Mouse (Mus musculus): Measurements from ENCODE around the gene Clcnka. TPM values are rescaled to one million over a fixed set of nuclear protein-coding genes. Genes with fewer than 3 reads are reported as not detected.

The Clcnka gene
- polyA plus RNA-seq, 1 experiment from 2014 or later = not detected

DNA sequence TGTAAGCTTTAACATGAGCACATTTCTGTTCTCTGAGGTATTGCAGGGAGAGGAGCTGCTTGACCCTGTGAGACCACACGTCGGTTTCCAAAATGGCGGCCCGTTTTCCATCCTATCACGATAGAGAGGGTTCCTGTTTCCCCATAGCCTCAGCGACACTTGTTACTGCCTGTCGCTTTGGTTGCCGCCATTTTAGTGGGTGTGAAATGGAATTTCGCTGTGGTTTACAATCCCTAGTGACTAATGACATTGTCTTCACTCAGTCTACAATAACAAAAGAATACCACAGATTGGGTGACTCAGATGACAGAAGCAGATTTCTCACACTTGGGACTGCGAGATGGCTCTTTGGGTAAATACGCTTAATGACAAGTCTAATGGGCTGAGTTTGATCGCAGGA, 53.3 kb downstream of the Clcnka start:
- Histone ChIP-seq H3K4me1 (replicated peaks) (no peaks in the 10 kb centered on the region), H3K9ac (no peak overlapping the region), H3K36me3 (no peaks in the 10 kb centered on the region), H3K4me2 (no peak overlapping the region), H3K9me3 (replicated peaks) (no peaks in the 10 kb centered on the region), H3K4me3 (replicated peaks) (no peak overlapping the region), H3K27me3 (peaks cover 13% of the 10 kb centered on the region), H3K27ac (no peak overlapping the region)
- no peak for ATAC-seq (ENCODE audit: low read depth)
- WGBS (ENCODE audit: insufficient replicate concordance) = 76% methylated on average over 12 of the region's 12 CpGs
- no peak for DNase-seq

DNA sequence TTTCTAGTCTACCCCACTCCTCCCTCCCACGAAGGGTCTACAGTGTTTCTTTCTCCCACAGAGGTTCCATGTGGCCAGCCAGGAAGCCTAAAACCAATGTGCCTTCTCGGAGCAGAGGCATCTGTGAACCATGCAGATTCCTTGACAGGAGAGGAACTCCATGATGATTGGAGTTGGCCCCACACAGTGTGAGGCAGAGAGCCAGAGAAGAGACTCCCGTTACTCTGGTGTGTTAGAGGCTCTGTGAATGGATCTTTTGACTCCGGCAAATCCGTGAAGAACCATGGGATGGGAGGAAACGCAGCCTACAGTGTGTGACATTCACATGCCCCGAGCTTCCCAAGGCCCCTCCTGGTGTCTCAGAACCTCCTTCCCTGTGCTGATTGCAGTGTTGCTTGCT, 55.0 kb downstream of the Clcnka start:
- Histone ChIP-seq H3K4me3 (replicated peaks) (no peak overlapping the region), H3K9ac (no peak overlapping the region), H3K27me3 (peaks cover 23% of the 10 kb centered on the region), H3K4me2 (no peak overlapping the region), H3K9me3 (replicated peaks) (no peaks in the 10 kb centered on the region), H3K4me1 (replicated peaks) (no peaks in the 10 kb centered on the region), H3K36me3 (no peaks in the 10 kb centered on the region), H3K27ac (no peak overlapping the region)
- WGBS (ENCODE audit: insufficient replicate concordance) = 60% methylated on average over 7 of the region's 7 CpGs
- DNase-seq (no peak), ATAC-seq (ENCODE audit: low read depth) (no peak)

DNA sequence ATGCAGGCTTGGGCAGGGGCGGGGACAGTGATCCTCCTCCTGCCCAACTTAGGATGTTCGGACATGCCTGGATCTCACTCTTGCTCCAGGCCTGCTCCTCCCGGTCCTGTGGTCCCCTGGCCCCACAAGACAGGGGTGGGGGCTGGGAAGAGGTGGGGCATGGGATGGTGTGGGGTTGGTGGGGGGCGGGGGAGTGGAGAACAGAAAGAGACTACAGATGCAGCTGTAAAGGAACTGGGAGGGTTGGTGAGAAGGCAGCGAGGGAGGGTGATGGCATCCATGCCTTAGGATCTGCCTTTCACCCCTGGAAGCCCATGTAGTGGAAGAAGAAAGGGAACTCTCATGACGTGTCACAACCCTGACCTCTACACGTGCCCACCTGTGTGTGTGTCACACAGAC, 57.0 kb downstream of the Clcnka start:
- Histone ChIP-seq H3K4me1 (replicated peaks) (no peaks in the 10 kb centered on the region), H3K27ac (no peak overlapping the region), H3K9me3 (replicated peaks) (no peaks in the 10 kb centered on the region), H3K4me3 (replicated peaks) (no peak overlapping the region), H3K9ac (no peak overlapping the region), H3K4me2 (no peak overlapping the region), H3K36me3 (no peaks in the 10 kb centered on the region), H3K27me3 (peaks cover 31% of the 10 kb centered on the region)
- DNase-seq (no peak), ATAC-seq (ENCODE audit: low read depth) (no peak)
- WGBS (ENCODE audit: insufficient replicate concordance) = 39% methylated on average over 7 of the region's 7 CpGs

DNA sequence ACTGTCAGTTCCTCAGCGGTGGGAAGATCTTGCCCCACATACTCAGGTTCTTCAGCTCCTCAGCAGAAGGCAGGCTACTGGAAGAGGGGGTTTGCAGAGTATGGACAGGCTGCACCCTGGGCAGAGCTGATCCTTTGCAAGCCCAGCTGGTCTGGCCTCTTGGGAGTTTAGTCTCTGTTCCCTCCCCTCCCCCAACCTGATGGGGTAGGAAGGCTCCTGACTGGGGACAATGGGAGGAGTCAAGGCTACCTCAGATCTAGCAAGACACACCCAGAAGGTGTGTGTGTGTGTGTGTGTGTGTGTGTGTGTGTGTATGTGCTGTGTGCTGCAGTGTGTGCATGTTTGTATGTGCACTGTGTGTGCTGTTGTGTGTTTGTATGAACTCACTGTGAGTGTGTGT, 59.7 kb downstream of the Clcnka start:
- DNase-seq (no peak), ATAC-seq (ENCODE audit: low read depth) (no peak)
- Histone ChIP-seq H3K4me1 (replicated peaks) (no peaks in the 10 kb centered on the region), H3K36me3 (no peaks in the 10 kb centered on the region), H3K4me3 (replicated peaks) (no peak overlapping the region), H3K4me2 (no peak overlapping the region), H3K27ac (no peak overlapping the region), H3K9ac (no peak overlapping the region), H3K27me3 (peaks cover 34% of the 10 kb centered on the region), H3K9me3 (replicated peaks) (no peaks in the 10 kb centered on the region)
- whole genome bisulfite sequencing (ENCODE audit: insufficient replicate concordance) = 22% methylated on average over 1 of the region's 1 CpGs

DNA sequence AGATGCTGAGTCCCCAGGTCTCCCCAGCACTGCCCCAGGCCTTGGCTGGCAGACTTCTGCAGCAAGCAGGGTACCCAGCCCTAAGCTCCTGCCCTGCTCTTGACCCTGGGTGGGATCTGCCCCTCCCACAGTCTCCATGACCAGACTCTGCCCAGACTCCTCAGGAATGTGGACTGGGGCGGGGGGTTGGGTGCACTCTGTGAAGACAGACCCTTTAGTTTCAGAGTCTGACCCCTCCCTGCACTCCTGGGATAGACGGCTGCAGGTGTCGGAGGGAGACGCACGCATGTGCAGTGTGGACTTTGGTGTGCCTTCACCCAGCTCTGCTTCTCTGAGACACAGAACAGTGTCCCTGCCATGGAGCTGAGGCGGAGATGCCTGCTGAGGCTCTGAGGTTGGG, 60.5 kb downstream of the Clcnka start:
- H3K27ac ChIP-seq = no peak overlapping the region
- H3K4me2 ChIP-seq = no peak overlapping the region

DNA sequence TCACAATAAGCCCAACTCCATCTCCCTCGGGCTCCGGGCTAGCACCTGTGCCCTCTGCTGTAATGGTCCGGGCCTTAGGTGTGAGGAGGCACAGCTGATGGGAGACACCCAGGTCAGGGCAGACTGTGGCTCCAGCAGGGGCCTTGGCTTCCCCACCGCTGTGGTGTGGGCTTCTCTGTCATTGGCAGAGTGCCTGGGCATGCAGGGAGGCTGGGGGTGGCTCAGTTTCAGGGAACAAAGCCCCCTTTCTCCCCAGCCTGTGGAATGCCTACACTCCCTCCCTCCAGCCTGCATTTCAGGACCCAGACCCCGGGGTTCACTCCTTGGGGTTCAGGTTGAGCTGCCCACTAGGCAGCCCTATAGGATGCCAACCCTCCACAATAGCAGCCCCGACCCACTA, 62.3 kb downstream of the Clcnka start:
- Histone ChIP-seq H3K36me3 (no peaks in the 10 kb centered on the region), H3K4me3 (replicated peaks) (no peak overlapping the region), H3K9ac (no peak overlapping the region), H3K27me3 (peaks cover 30% of the 10 kb centered on the region), H3K4me2 (no peak overlapping the region), H3K4me1 (replicated peaks) (no peaks in the 10 kb centered on the region), H3K9me3 (replicated peaks) (no peaks in the 10 kb centered on the region), H3K27ac (no peak overlapping the region)
- 54% methylated on average over 6 of the region's 6 CpGs for WGBS (ENCODE audit: insufficient replicate concordance)
- no peak for ATAC-seq (ENCODE audit: low read depth)
- DNase-seq = no peak

More for the DNA sequence above, 60.5 kb downstream of the Clcnka start:
- Histone ChIP-seq H3K4me1 (replicated peaks) (no peaks in the 10 kb centered on the region), H3K9ac (no peak overlapping the region), H3K36me3 (no peaks in the 10 kb centered on the region), H3K27me3 (peaks cover 34% of the 10 kb centered on the region), H3K9me3 (replicated peaks) (no peaks in the 10 kb centered on the region), H3K4me3 (replicated peaks) (no peak overlapping the region)
- no peak for DNase-seq
- ATAC-seq (ENCODE audit: low read depth) = no peak; the same call in 1 of the 2 replicates
- WGBS (ENCODE audit: insufficient replicate concordance) = 47% methylated on average over 6 of the region's 6 CpGs

DNA sequence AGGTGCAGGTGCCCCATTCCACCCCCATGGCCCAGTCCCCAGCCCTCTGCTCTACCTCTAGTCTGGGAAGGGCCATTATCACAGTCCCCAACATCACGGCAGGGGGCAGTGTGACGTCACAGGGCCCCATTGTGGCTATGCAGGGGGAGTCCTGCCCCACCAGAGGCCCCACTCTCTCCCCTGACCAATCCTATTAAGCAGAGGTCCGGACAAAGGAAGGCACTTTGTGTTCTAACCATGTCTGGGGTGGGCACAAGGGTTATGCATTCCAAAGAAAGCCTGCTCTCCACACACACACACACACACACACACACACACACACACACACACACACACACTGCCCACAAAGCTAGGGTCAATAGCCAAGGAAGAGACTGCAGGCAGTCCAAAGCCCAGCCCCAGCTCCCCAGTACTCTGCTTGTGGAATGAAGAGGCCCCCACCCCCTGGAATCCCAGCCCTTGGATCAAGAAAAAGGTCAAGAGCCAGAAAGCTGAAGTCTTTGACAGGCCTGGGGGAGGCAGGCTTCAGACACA, 63.2 kb downstream of the Clcnka start:
- Histone ChIP-seq H3K4me3 (replicated peaks) (no peak overlapping the region), H3K27ac (no peak overlapping the region), H3K27me3 (peaks cover 25% of the 10 kb centered on the region), H3K36me3 (no peaks in the 10 kb centered on the region), H3K4me1 (replicated peaks) (no peaks in the 10 kb centered on the region), H3K9ac (no peak overlapping the region), H3K4me2 (no peak overlapping the region), H3K9me3 (replicated peaks) (no peaks in the 10 kb centered on the region)
- DNase-seq (no peak), ATAC-seq (ENCODE audit: low read depth) (no peak)
- 21% methylated on average over 3 of the region's 3 CpGs for WGBS (ENCODE audit: insufficient replicate concordance)

DNA sequence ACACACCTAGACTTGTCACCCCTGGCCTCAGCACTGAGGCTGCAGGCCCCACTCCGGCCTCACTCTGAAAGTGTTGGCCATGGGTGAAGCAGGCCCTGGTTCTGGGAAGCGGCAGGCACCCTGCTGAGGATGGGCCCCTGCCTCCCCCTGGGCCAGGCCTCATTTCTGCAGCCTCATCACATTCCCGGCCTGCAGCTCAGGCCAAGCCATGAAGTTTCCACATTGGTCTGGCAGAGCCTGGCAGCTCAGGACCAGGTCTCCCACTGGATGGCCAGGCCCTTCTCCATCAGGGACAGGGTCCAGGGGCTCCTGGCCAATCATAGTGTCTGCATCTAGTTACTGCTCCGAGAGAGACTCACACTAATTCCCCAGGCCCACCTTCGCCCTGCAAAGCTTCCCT, 63.8 kb downstream of the Clcnka start:
- H3K36me3 ChIP-seq = no peaks in the 10 kb centered on the region
- DNase-seq (no peak), ATAC-seq (ENCODE audit: low read depth) (no peak)
- no peak overlapping the region for H3K4me2 ChIP-seq
- H3K9ac ChIP-seq = no peak overlapping the region
- H3K4me1 ChIP-seq (replicated peaks) = no peaks in the 10 kb centered on the region
- peaks cover 19% of the 10 kb centered on the region for H3K27me3 ChIP-seq
- H3K27ac ChIP-seq = no peak overlapping the region
- no peak overlapping the region for H3K4me3 ChIP-seq (replicated peaks)
- 59% methylated on average over 5 of the region's 5 CpGs for WGBS (ENCODE audit: insufficient replicate concordance)
- no peaks in the 10 kb centered on the region for H3K9me3 ChIP-seq (replicated peaks)

Small RNAs within 50 kb of the gene (microRNA-seq; reads per million reads assigned to microRNA genes)
- gene Gm25690 = not detected

Other genes with a start within 250 kb of the Clcnka start
- 2.1 and 2.2 TPM in 2 replicates for gene Rsg1, start 184.8 kb downstream of the Clcnka start, polyA plus RNA-seq (2015; fragmentation: Nextera tagmentation; extraction: Ambion mirVana)
- gene Arhgef19, start 159.2 kb downstream of the Clcnka start, polyA plus RNA-seq (2015; fragmentation: Nextera tagmentation; extraction: Ambion mirVana) = 1.0 and 1.1 TPM in 2 replicates
- gene Epha2, start 97.5 kb downstream of the Clcnka start, polyA plus RNA-seq (2015; fragmentation: Nextera tagmentation; extraction: Ambion mirVana) = 0.86 and 1.0 TPM in 2 replicates
- 0.09 TPM in 1 of 2 replicates, not detected in the other for gene Fam131c, start 30.5 kb downstream of the Clcnka start, polyA plus RNA-seq (2015; fragmentation: Nextera tagmentation; extraction: Ambion mirVana)
- not detected in 2 replicates for gene Clcnkb, start 17.3 kb upstream of the Clcnka start, polyA plus RNA-seq (2015; fragmentation: Nextera tagmentation; extraction: Ambion mirVana)
- gene Hspb7, start 22.1 kb upstream of the Clcnka start, polyA plus RNA-seq (2015; fragmentation: Nextera tagmentation; extraction: Ambion mirVana) = 0.03 and 0.23 TPM in 2 replicates
- not detected in 2 replicates for gene Srarp, start 37.4 kb upstream of the Clcnka start, polyA plus RNA-seq (2015; fragmentation: Nextera tagmentation; extraction: Ambion mirVana)
- gene Zbtb17, start 45.9 kb upstream of the Clcnka start, polyA plus RNA-seq (2015; fragmentation: Nextera tagmentation; extraction: Ambion mirVana) = 9.5 and 11.4 TPM in 2 replicates
- 4.2 and 4.8 TPM in 2 replicates for gene Spen, start 139.9 kb upstream of the Clcnka start, polyA plus RNA-seq (2015; fragmentation: Nextera tagmentation; extraction: Ambion mirVana)
- 1.9 and 2.4 TPM in 2 replicates for gene Fblim1, start 207.4 kb upstream of the Clcnka start, polyA plus RNA-seq (2015; fragmentation: Nextera tagmentation; extraction: Ambion mirVana)
- 3.6 and 3.7 TPM in 2 replicates for gene Tmem82, start 219.9 kb upstream of the Clcnka start, polyA plus RNA-seq (2015; fragmentation: Nextera tagmentation; extraction: Ambion mirVana)
- 0.07 and 0.13 TPM in 2 replicates for gene Slc25a34, start 225.1 kb upstream of the Clcnka start, polyA plus RNA-seq (2015; fragmentation: Nextera tagmentation; extraction: Ambion mirVana)